Mouse (Mus musculus) neutrophil, adult 5-6 weeks (primary cell): Measurements from ENCODE around the gene Tff1. TPM values are rescaled to one million over a fixed set of nuclear protein-coding genes. Genes with fewer than 3 reads are reported as not detected.

Experiments used
- ATAC-seq: fragments of 151-379, 151-347 bp; 2 replicates; pipeline ENCODE4 v1.8.0; 2017; ENCODE audit warnings: mild to moderate bottlenecking, moderate TSS enrichment; ENCODE audit not compliant: insufficient number of reproducible peaks, poor library complexity, low FRiP score, severe bottlenecking; ENCODE audit errors: extremely low read depth
- total RNA-seq: library from RNA; stranded (forward); fragments of 200-1000 nt; gene quantifications from 2 replicates; pipeline ENCODE4 v1.2.3, GENCODE M21; 2017

Gene Tff1
- total RNA-seq, 1 experiment from 2014 or later: not detected

DNA sequence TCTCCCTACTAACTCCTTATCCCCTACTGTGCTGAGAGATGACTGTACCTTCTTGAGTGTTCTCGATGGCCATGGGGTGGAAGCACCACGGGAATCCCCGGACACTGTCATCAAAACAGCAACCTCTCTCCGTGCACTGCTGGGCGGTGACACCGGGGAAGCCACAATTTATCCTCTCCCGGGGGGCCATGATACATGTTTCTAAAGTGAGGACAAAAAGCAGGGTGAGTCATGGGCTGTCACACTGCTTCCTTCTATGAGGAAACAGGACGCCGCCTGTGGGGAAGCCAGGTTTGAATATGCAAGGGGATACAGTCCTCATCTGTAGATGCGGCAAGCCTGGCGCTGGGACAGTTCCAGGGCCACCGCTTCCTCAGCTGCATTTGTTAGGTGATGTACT, 2.5 kb downstream of the Tff1 start:
- no peak for ATAC-seq

DNA sequence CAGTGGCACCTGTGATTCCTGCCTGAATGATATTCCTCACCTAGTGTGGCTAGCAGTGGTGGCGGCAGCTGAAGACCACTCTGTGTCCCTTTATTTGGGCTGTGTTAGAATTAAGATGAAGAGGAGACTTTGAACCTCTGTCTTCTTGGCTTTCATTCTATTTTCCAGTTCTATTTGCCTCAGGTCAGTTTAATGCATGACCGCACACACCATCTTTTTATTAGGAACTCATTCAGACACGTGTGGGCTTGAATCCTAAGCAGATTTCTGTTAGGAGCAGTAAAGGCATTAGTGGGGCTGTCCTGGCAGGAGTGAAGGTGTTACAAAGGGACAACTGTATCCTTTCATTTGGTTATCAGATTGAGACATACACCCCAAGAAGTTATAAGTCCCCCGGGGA, 4.8 kb downstream of the Tff1 start:
- ATAC-seq: no peak

DNA sequence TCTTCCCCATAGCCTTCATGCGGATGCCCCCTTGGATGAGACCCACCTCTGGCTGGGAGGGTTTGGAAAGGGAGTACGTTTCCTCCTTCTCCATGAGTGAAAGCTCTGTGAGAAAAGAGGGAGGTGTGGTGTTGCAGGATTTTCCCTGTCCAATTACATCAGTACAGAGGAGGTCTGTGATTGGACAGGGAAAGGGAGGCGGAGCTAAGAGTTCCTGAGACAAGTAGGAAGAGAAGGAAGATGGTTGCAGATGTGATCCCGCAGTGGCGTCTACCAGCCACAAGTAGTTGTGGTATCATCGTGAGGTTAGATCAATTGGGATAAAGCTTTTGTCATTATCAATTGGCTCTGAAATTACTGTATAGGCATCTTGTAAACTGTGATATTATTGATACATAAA, 7.2 kb downstream of the Tff1 start:
- ATAC-seq: no peak

DNA sequence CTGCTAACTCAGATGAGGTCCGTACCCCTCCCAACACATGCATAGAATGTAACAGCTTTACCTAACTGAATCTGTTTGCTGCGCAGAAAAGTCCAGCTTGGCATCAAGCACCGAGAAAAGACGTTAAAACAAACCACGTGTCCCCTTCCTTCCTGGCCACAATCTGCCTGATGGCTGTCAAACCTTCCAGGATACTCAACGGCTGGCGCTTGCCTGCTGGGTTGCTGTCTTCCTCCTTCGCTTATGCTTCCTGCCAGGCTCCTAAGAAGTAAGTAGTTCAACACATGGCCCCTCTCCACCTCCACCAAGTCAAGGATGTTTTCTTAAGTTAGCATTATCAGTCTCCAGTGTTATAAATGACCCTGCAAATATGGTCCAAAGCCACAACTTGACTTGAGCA, 11.3 kb downstream of the Tff1 start:
- ATAC-seq: no peak

DNA sequence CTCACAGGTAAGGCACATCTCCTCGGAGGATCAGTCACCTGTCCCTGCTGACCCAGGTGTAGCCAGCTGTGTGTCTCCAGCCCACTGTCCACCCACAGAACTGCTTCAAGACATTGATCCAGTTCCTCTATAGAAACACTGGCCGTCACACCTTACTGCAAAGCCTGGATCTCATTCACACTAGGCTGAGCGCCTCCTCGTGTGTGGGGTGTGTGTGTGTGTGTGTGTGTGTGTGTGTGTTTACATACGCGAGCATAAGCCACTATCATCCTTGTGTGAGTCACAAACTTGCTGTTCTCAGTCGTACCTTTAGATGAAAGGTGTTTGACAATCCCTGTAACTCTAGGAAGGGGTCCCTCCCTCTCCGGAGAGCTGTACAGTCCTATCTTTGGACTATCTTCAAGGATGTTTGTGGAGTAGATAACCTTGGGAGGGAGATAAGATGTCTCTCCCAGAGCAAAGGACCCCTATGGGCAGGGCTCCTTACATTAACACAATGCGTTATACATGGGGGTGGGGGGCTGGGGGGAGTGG, 12.0 kb downstream of the Tff1 start:
- no peak for ATAC-seq

DNA sequence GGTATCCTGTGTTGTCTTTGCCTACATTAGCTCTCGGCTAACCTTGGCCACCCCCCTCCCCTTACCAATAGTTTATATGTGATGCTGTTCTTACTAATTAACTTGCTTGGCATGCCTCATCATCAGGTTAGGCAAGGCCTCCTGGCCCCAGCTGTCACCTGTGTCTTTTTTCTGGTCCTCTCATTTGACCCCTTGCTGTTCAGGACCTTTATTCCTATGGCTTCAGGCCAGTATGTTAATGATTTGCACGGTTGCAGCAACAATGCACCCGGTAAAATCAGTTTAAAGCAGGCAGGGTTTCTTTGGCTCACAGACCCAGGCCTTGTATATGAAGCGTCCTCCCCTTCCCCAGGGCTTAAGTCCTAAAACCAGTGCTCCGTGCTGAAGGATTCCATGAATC, 12.6 kb downstream of the Tff1 start:
- ATAC-seq: no peak

DNA sequence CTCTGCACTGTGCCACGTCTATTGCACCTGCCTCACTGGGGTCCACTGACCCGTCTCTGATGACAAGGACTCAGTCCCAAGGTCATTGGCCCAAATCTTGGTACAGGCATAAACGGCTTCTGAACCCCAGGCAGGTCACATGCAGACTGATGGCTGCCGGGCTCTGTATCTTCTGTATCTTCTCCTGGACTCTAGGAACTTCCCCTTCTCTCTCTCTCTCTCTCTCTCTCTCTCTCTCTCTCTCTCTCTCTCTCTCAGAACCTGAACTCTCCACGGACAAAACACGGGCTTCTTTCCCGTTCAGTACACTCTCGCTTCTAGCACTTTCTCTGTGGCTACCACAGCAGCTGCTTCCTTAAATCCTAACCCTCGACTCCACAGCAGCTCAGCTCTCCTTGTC, 19.1 kb downstream of the Tff1 start:
- no peak for ATAC-seq

DNA sequence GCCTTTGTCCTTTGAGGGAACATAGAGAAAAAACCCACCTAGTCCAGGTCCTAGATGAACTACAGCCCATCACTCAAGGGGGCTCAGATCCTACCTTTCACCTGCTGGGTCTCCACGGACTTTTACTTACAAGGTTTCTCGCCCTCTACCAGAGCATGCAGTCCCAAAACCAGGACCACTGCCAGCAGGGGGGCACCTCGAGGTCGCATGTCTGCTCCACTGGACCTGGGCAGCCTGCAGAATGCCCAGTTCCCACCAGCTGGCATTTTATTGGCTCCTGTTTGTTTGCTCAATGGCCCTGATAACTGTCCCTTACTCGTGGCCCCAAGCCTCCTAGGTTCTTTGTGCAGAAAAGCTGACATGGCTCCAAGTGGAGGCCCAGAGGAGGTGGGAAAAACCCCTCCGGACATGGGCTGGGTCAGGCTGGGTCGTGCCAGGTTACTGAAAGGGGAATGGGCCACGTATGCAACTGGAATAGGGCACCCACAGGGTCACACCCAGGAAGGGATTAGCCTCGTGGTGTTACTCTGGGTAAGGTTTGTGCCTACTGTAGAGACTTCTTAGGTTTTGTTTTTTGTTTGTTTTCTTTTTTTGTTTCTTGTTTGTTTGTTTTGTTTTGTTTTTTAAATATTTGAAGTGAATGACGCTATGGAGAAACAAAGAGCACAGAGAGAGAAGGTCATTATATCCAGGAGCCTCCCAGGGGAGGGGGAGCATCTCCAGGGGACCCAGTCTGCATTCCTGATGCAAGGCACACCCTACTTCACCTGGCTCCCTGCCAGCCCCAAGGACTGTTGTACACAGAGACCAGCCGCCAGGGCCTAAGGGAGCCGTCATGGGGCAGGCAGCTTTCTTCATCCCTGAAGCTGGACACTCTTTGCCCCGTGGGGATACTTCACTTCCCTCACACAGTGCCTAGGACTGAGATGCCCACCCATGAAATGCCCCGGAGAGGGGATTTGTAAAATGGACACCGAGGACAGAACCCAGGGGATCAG, 20.7 kb downstream of the Tff1 start, which contains the start of gene Tff2:
Gene Tff2, minus strand, starts transcription at position 243 of the 998 bp plus-strand sequence.
- ATAC-seq: no peak

DNA sequence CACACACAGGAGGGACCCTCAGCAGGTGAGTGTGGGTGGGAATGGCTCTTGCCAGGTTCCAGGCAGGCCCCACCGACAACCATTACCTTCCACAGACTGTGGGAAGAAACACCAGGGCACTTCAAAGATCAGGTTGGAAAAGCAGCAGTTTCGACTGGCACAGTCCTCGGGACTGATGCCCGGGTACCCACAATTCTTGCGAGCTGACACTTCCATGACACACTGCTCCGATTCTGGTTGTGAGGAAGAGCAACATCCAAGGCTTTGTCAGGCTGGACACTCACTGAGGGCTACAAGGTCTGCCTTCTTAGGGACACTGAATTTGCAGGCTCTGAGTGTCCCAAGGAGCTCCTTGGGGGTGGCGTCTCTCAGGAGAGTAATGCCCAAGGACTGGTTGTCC, 23.0 kb downstream of the Tff1 start:
- no peak for ATAC-seq

- peak; percentile 53; the same call in 1 of the 2 replicates for ATAC-seq
These were observed 26.7 kb downstream of the Tff1 start for GRCm38 (mm10) chr17:31138398-31138797.

- ATAC-seq: no peak
These were observed 28.3 kb downstream of the Tff1 start for GRCm38 (mm10) chr17:31136821-31137220.

GRCm38 (mm10) chr17:31136291-31136690, 28.8 kb downstream of the Tff1 start:
- ATAC-seq: no peak

GRCm38 (mm10) chr17:31134913-31135312, 30.2 kb downstream of the Tff1 start:
- ATAC-seq: no peak

DNA sequence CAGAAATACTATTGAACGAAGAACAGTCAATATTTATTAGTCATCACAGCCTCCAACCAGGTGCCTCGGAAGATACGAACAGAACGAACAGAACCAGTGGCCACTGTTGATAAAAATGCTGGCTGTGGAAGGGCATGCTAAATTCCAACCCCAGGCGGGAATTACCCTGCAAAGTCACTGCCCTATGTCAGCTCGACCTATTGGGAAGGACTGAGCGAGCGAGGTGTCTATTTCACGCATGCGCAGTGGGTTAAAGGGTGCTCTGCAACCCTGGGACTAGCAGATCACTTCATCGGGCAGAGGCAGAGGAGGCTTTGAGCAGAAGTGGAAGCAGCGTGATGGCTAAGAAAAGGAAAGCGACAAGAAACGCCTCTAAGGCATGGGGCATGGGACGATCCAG, 31.3 kb downstream of the Tff1 start:
- no peak for ATAC-seq

GRCm38 (mm10) chr17:31131269-31131821, 33.7 kb downstream of the Tff1 start:
- no peak for ATAC-seq

DNA sequence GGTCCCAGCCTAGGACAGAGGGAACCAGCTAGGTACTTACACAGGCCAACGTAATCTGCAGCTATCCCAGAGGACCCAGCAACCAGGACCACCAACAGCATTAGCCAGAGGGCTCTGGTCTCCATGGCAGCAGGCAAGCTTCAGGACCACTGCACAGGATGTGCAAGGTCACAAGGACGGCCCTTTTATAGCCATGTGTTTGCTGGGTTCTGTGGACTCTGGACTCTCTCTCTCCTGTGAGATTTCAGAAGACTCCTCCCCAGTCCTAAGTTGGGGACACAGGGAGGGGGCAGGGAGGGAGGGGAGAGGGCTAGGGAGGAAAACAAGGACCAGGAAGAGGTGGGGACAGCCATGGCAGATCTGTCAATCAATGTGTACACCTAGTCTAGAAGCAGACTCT, 35.6 kb downstream of the Tff1 start, which contains the start of gene Tff3:
Gene Tff3, minus strand, starts transcription at position 195 of the 400 bp plus-strand sequence.
- no peak for ATAC-seq

DNA sequence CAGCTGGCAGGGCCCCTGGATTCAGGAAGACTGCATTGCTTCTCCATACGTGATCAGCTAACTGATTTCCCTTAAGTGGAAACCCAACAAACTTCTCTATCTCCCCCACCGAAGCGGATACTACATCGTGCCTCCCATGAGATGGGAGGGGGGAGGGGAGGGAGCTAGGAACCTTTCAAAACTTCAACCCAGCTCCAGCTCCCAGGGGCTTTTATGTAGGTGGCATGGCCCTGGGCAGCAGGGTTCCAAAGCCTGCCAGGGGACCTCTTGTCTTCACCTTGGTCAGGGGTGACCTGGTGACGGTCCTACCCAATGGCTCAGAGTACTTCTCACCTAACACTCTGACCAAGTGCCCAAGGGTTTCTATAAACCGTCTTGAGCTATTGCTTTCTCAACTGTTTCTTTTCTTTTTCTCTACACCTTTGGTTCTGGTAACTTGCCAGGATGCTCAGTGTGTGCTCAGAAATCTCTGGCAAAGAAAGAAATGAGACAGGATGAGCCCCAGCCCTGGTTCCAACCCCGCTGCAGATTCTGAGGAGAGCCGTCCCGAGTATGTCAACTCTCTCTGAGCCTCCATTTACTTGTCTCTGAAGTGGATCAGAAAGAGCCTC, 36.3 kb downstream of the Tff1 start:
- no peak for ATAC-seq

DNA sequence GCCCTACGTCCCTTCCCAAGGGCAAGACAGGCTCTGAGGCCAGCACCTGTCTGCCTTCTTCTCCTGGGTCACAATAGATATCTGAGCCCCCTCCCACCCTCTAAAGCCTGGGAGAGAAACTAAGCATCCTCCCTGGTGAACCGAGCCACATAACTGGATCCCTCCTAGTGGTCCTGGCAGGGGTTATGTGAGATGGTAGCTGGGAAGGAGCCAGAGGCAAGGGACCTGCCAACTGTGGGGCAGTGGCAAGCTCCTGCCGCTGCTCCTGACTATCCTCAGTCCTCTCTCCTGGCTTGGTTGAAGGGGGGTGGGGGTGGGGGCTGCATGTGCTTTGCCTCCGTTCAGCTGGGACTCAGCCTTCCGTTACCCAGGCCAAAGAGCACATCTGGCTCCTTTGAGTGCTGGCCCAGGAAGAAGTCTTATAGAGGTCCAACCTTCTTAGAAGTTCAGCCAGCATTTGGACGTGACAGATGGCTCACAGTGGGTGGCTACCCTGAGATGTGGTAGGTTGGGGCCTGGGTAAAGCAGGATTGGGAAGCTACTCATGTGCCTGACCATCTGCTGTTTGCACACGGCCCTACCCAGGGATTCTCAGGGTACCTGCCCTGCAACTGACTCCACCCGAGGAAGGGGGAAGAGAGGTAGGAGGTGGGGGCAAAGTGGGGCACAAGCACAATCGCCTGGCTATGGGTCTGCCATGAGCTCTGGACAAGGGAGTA, 39.4 kb downstream of the Tff1 start:
- no peak for ATAC-seq

- ATAC-seq: 0 out of 2 replicates have a peak, but pooled peaks have one; percentile 28
These were observed 43.1 kb downstream of the Tff1 start for GRCm38 (mm10) chr17:31121975-31122374.
